Mouse (Mus musculus) gastrocnemius, adult 18-20 months (tissue): Measurements from ENCODE around the gene Vangl2. TPM values are rescaled to one million over a fixed set of nuclear protein-coding genes. Genes with fewer than 3 reads are reported as not detected.
"Not testable (repeated sequence)": the region's sequence is repeated elsewhere in the genome, so short reads cannot be mapped to it uniquely, and the experiment has no call there.

Source experiments
- DNase-seq: peaks from one replicate; pipeline ENCODE4 v3.0.0; 2021; ENCODE audit warnings: low spot score
- total RNA-seq, 2 experiments: library from RNA; stranded (reverse); gene quantifications; 2 replicates each; pipeline ENCODE4 v1.2.3; 2021

Vangl2 gene
- total RNA-seq, 2 experiments from 2014 or later: 0.34 to 0.55 TPM

- DNase-seq: no peak
Observed at GRCm38 (mm10) chr1:172007761-172008160, 20.5 kb downstream of the Vangl2 start.

- no peak for DNase-seq
Observed at GRCm38 (mm10) chr1:172001665-172002064, 26.6 kb downstream of the Vangl2 start.

- no peak for DNase-seq
Observed at GRCm38 (mm10) chr1:172000641-172001040, 27.6 kb downstream of the Vangl2 start.

GRCm38 (mm10) chr1:171998820-171999597 is 29.2 kb downstream of the Vangl2 start:
- no peak for DNase-seq

GRCm38 (mm10) chr1:171996701-171997100 is 31.5 kb downstream of the Vangl2 start:
- DNase-seq: no peak

GRCm38 (mm10) chr1:171994918-171995715 is 33.1 kb downstream of the Vangl2 start:
- DNase-seq: no peak

GRCm38 (mm10) chr1:171994501-171994900 is 33.7 kb downstream of the Vangl2 start:
- DNase-seq: no peak

GRCm38 (mm10) chr1:171992901-171993530 is 35.2 kb downstream of the Vangl2 start:
- DNase-seq: no peak

GRCm38 (mm10) chr1:171991883-171992282 is 36.4 kb downstream of the Vangl2 start:
- no peak for DNase-seq

GRCm38 (mm10) chr1:171984121-171984520 is 44.1 kb downstream of the Vangl2 start:
- no peak for DNase-seq

- no peak for DNase-seq
Observed at GRCm38 (mm10) chr1:171983372-171984001, 44.8 kb downstream of the Vangl2 start.

- no peak for DNase-seq
Observed at GRCm38 (mm10) chr1:171982740-171983139, 45.5 kb downstream of the Vangl2 start.

GRCm38 (mm10) chr1:171982170-171982569 is 46.1 kb downstream of the Vangl2 start:
- no peak for DNase-seq

GRCm38 (mm10) chr1:171979969-171980730 is 48.1 kb downstream of the Vangl2 start:
- no peak for DNase-seq

GRCm38 (mm10) chr1:171977891-171978290 is 50.4 kb downstream of the Vangl2 start:
- no peak for DNase-seq

- DNase-seq: no peak
Observed at GRCm38 (mm10) chr1:171976826-171977539, 51.3 kb downstream of the Vangl2 start.

- no peak for DNase-seq
Observed at GRCm38 (mm10) chr1:171975831-171976230, 52.4 kb downstream of the Vangl2 start.

GRCm38 (mm10) chr1:171975377-171975776 is 52.9 kb downstream of the Vangl2 start:
- DNase-seq: no peak

GRCm38 (mm10) chr1:171974361-171974760 is 53.9 kb downstream of the Vangl2 start:
- not testable (repeated sequence) for DNase-seq
